Mouse (Mus musculus) adrenal gland, adult 18-20 months (tissue): ENCODE measurements around the gene F2rl3. TPM values are rescaled to one million over a fixed set of nuclear protein-coding genes. Genes with fewer than 3 reads are reported as not detected.

Experiments
- DNase-seq, 2 experiments: peaks; one replicate each; pipeline ENCODE4 v3.0.0; 2021 to 2022; ENCODE audit warnings: low spot score in 2 of 2
- long read RNA-seq, 2 experiments: library from polyadenylated mRNA; stranded (forward); transcript quantifications; one replicate each; pipeline ENCODE4 v2.0.0; 2021
- total RNA-seq, 2 experiments: library from RNA; stranded (reverse); gene quantifications; 1 replicate in 1 of 2; 2 replicates in 1 of 2; pipeline ENCODE4 v1.2.3; 2021

F2rl3 gene
- under 1 TPM; 0.67 to 0.99 TPM for total RNA-seq
- long read RNA-seq, experiment 1, partial matches to known transcripts, result 0 of 1 reads
- long read RNA-seq, experiment 1, other reads (novel, unspliced or antisense), result 0 of 1 reads
- long read RNA-seq, experiment 2, partial matches to known transcripts, result 0 of 3 reads
- long read RNA-seq, experiment 2, other reads (novel, unspliced or antisense), result 0 of 3 reads

DNA sequence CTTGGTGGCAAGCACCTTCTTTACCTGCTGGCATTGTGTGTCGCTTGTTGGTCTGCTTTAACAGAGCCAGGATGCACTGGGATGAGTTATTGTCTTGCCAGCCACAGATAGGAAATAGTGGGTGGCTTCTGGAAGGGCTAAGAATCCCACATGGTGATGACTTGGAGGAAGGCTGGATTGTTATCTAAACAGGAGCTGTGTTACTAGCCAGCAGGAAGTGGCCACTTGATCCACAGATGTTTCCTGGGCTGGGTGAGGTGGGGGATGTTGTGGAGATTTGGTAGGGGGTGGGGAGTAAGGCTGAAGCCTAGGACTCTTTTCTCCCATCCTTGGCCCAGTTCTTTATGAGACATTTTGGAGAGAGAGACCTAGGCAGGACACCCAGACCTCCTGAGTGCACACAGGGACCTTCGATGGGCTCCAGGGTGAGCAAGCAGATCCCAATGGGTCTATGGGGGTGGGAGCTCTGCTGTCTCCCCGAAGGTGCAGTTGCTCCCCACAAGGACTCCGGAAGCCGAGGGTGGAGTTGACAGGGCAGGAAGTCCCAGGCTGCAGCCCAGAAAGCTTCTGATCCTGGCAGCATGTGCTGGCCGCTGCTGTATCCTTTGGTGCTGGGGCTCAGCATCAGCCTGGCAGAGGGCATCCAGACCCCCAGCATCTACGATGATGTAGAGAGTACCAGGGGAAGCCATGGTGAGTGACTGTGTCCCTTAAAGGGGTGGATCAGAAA lies at the start of gene F2rl3:
F2rl3 (plus strand) TSS at position 559 of the 730 bp plus-strand sequence.
- peak in 1 of 2 experiments; percentile 23 for DNase-seq

DNA sequence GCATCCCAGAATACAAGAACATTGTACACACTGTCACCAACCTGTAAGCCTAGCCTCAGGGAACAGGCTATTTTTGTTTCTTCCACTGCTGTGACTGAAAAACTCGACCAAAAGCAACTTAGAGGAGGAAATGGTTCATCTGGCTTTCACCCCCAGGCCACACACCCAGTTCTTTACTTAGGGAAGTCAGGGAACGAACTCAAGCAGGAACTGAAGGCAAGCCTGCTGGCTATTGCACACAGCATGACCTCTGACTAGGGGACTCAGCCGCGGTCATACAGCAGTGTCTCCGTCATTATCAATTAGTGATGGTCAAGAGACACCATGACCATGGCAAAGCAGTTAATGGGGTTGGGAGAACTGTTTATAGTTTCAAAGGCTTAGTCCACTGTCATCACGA lies 49.1 kb upstream of the F2rl3 start:
- DNase-seq, result no peak

DNA sequence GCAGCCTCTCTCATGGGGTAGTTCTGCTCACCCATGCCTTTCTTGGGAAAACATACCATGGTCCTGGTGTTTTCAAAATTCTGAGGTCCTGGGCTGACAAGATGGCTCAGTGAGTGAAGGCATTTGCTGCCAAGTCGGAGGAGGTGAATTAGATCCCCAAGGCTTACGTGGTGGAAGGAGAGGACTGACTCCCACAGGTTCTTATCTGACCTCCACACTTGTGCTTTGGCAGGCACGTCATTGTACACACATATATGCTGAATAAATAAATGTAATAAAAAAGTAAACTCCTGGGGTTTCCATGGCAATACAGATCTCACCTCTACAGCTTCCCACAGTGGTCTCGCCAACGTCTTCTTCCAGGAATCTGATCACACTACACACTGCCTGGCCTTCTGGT lies 45.1 kb upstream of the F2rl3 start:
- DNase-seq, result no peak

DNA sequence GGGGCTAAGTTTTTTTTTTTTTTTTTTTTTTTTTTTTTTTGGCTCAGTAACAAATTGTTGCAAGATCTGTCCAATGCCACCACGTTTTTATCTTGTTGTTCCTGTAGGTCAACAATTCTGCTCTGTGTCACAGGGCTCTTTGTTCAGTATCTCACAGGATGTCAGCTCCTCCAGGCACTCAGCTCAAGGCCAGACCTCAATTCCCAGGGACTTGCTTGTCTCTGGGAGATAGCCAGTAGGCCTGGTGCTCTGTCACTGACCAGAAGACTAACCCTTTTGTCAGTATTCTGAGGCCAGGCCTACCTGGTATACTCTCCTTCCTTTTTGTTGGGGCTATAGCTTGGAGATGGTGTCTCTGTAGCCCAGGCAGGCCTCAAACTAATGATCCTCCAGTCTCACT lies 41.1 kb upstream of the F2rl3 start:
- peak in 1 of 2 experiments; percentile 15 for DNase-seq

DNA sequence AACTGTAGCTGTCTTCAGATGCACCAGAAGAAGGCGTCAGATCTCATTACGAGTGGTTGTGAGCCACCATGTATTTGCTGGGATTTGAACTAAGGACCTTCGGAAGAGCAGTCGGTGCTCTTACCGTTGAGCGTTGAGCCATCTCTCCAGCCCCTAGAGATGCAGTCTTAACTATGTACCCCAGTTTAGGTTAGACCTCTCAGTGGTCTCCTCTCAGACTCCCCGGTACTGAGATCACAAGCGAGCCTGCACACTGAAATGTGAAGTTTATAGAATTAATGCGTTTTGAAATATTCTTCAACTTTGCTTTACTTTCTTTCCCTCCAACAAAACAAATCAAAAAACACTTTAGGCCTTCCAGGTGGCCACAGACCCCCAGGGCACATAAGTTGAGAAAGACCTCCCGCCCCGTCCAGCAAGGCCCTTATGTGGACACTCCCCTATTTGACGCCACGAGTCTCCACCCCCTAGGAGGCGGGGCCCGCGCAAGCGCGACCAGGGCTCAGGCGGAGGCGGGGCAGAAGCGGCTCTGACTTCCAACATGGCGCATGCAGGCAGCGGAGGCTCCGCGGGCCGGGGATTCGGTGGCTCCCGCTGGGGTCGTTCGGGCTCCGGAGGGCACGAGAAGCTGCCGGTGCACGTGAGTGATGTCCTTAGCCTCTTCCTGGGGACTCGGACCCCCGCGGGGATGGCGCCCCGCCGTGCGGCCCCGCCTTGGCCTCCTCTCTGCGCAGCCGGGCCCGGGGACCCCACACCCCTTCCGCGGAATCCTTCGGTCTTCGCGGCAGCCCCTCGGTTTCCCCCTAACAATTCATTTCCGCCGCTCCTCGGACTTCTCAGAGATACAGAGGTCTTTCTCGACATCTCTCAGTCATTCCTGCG lies 38.7 kb upstream of the F2rl3 start, which contains the start of gene Sin3b:
Sin3b (plus strand) TSS at position 517 of the 882 bp plus-strand sequence.
- DNase-seq, result peak; percentile 95 to 98

DNA sequence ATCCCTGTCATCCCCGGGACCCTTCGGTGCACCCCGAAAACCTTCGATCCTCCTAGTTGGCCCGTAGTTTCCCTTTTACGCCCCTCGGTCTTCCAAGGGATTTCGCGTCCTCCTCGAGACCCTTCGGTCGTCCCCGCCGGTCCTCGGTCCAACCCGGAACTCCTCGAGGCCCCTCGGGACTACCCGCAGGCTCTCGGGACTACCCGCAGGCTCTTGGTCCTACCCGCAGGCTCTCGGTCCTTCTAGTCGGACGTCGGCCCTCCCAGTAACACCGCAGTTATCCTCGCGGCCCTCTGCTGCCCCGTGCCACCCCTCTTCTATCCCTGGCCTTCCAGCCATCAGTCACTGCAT lies 38.1 kb upstream of the F2rl3 start:
- DNase-seq, result peak; percentile 29 to 32

DNA sequence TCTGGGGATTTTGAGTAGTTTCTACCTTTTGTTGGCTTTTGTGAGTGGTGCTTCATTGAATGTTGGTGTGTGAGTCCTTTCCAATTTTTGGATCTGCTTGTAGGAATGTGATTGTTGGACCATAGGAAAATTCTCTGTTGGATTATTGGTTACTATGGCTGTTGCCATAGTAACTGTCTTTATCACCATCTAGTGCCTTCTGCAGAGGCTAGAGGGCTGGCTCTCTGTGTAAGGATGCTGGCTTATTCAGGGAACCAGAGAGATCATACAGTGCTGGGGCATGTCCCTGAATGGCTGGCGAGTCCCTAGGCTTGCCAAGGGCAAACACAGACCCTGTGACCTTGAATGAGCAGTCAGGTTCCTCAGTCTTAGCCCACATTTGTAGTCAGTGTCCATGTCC lies 33.0 kb upstream of the F2rl3 start:
- DNase-seq, result no peak

DNA sequence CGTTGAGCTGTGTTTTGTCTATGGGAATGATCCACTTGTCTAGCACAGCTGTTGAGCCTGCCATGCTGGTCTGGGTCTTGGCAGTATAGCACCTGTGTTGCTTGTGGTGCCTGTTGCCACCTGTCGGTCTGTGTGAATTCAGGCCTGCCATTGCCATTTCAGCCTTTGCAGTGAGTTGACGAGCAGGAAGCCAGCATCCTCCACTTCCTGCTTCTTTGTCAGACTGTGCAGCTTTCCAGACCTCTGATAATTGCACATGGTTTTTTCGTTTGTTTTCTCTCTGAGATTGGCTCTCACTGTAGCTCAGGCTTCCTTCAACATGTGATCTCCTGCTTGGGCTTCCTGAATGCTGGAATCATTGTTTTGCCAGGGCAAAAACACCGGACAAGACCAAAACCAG lies 26.7 kb upstream of the F2rl3 start:
- no peak for DNase-seq

DNA sequence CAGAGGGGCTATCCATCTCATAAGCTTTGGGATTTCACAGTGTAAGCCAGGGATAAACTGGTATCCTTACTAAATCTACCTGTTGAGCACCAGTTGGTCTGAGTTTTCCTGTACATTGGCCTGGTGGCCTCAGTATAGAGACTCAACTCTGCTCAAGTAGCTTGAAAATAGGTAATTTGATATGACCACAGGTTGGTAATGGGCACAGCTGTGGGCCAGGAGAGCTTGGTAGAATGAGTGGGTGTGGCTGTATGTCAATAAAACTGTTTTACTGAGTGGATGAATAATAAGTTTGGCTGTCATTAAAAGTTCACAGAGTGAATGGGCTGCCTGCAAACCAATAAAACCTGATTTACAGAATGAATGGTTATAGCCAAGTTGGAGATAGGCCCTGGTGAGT lies 24.8 kb upstream of the F2rl3 start:
- no peak for DNase-seq

DNA sequence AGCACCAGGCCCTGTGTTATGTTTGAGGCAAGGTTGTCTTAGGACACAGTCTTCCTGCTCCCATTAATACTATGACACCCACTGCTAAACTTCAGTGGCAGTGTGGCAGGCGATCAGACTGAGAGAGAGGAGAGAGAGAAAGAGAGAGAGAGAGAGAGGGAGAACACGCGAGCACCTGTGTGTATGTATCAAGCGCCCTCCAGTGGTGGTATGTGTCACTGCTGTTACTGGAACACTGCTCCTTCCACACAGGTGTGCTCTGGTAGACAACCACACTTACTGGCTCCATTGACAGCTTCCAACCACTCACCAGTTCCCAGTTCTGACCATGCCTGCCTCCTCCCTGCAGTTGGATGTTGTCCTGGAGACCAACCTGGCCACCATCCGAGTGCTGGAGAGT lies 15.6 kb upstream of the F2rl3 start:
- peak; percentile 23 to 38 for DNase-seq

DNA sequence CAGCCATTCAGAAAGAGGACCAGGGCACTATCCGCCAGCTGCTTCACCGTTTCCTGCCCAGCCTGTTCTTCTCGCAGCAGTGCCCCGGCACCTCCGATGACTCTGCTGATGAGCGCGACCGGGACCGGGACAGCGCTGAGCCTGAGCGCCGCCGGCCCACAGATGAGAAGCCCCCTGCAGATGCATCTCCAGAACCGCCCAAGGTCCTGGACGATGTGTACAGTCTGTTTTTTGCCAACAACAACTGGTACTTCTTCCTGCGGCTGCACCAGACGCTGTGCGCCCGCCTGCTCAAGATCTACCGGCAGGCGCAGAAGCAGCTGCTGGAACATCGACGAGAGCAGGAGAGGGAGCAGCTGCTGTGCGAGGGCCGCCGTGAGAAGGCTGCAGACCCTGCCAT lies 11.8 kb upstream of the F2rl3 start:
- DNase-seq, result peak in 1 of 2 experiments; percentile 16

DNA sequence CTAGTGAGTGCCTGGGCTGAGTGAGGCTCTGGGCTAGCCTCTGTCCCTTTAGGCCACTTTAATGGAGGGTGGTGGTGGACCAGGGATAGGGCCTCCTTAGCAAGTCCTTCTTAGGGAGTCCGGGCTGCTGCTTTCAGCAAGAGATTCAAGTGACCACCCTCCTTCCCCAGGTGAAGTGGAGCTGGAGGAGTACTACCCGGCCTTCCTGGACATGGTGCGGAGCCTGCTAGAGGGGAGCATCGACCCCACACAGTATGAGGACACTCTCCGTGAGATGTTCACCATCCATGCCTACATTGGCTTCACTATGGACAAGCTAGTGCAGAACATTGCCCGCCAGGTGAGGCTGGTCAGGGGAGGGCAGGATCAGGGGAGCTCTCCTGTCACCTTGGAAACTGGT lies 11.4 kb upstream of the F2rl3 start:
- DNase-seq, result peak in 1 of 2 experiments; percentile 12

DNA sequence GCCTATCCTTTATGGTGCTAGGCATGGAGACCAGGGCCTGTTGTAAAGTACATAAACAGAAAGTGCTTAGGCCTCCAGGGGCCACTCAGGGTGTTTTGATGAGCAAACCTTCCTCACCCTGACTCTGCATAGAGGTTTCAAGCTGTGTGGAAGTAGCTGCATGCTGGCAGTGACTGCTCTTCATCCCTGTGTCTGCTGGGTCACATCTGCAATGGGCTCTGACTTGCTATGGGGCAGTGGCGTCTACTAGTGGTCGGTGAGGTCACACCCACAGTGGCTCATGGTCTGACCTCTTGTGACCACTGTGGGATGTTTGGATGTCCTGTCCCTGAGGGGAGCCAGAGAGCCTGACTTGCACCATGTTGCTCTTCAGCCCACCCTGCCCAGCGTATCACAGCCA lies 10.6 kb upstream of the F2rl3 start:
- peak in 1 of 2 experiments; percentile 13 for DNase-seq

DNA sequence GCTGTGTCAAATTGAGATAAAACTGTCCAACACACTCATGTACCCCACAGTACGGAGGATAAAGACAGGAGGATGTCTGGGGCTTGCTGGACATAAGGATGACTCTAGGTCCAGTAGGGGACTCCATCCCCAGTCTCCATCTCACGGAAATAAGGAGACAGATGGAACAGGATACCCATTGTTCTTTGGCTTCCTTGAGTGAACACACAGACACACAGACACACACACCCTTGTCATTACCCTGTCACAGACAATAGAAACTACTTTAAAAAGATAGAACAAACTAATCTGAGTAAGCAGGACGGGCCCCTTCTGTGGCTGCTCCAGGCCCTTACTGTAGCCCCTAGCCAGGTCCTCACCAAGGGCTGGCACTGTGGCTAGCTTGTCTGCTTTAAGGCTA lies 9.4 kb upstream of the F2rl3 start:
- DNase-seq, result peak; percentile 1 to 11

DNA sequence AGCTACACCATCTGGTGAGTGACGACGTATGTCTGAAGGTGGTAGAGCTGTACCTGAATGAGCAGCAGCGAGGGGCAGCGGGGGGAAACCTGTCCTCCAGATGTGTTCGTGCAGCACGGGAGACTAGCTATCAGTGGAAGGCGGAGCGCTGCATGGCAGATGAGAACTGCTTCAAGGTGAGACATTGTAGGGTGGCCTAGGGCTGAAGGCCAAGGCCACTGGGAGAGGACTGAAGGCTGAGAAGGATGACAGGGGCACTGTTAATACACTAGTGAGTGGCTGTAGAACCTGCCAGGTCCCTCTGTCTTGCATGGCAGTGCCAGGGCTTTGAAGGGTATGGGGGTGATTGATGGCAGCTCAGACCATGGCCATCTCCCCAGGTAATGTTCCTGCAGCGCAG lies 8.5 kb upstream of the F2rl3 start:
- peak; percentile 1 to 14 for DNase-seq

DNA sequence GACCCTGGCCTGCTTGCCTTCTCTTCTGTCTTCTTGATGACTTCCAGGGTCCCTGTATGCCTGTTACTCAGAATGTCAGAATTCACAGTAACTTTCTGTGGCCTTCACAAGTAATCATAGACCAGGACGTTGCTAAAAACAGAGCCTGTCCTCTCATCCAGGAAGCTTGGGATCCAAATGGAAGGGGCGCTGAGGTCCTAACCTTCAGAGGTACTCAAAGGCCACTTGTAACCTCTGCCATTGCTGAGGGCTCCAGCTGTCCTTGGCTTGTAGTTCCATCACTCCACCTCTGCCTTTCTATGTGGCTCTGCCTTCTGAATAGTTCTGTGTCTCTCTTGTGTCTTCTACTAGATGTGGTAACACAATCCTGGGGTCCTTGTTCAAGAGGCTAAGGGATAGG lies 7.9 kb upstream of the F2rl3 start:
- no peak for DNase-seq

DNA sequence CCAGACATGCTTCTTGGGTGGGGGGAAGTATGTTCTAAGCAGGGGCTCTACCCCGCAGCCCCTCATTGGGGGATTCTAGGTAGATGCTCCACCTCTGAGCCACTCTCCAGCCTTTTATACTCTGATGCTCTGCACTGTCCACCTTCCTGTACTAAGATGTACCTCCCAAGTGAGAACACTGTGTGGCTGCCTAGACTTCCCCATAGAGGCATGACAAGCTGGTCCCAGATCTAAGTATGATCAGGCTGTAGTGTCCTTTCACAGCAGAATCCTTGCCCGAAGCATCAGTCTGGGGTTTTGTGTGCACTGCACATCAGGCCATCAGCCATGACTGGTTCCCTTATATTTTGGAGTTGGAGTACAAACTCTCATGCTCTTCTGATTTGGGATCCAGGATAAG lies 5.6 kb upstream of the F2rl3 start:
- peak in 1 of 2 experiments; percentile 13 for DNase-seq

DNA sequence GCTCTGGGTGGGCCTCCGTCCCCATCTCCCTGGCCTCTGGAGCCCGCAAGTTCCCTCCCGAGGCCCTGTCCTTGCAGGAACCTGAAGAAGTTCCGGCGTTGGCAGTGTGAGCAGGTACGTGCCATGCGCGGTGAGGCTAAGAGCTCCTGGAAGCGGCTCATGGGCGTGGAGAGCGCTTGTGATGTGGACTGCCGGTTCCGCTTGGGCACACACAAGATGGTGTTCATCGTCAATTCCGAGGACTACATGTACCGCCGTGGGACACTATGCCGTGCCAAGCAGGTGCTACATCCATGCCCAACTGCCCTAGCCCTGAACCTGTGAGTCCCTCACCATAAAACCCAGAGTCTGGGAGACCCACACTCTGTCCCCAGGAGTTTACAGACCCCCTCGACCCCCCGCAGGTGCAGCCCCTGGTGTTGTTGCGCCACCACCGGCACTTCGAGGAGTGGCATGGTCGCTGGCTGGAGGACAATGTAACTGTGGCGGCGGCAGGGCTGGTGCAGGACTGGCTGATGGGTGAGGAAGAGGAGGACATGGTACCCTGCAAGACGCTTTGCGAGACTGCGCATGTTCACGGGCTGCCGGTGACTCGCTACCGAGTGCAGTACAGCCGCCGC lies 4.8 kb upstream of the F2rl3 start:
- DNase-seq, result peak in 1 of 2 experiments; percentile 17

DNA sequence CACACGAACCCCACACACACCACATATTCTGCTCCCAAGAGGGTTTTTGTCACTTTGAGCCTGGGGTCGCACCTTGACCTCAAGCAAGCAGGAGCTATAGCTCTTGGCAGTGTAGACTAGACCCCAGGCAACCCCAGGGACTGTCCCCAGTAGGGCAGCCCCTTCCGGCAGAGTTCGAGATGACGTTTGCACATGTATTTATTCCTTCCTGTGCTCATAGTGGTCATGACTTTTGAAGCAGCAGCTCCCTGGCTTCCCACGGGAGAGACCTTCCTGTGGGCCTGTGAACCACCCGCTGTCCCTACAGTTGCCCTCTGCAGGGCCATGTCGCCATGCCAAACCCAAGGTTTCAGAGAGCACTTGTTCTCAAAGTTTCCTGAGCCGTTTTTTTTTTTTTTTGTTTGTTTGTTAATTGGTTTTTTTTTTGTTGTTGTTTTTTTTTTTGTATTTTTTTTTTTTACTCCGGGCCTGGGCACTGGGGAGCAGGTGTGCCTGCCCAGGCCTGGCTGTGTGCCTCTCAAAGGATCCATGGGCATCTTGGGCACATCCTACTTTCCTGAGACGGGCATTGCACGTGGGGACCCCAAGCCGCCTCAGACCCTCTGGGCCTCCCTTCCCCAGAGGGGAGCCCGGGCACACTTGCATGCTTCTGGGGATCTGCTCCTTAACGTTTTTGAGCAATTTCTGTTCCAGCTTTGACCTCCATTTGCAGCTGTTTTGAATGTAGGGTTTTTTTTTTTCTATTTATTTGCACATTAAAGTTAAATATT lies 4.1 kb upstream of the F2rl3 start:
- peak in 1 of 2 experiments; percentile 15 for DNase-seq

DNA sequence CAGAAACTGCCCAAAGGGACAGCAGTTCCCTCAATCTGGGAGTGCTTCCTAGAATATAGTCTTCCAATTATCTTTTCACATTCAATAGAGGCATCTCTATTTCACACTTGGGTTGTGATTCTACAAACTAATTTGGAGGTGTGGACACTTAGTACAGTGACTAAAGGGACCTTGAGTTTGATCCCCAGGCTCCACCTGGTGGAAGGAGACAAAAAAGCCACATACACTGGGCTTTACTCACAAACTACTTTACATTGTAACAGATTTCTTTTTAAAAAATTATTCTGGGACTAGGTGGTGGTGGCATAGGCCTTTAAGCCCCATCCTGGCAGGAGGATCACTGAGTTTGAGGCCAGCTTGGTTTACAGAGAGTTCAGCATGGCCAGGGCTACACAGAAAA lies 3.4 kb upstream of the F2rl3 start:
- no peak for DNase-seq

DNA sequence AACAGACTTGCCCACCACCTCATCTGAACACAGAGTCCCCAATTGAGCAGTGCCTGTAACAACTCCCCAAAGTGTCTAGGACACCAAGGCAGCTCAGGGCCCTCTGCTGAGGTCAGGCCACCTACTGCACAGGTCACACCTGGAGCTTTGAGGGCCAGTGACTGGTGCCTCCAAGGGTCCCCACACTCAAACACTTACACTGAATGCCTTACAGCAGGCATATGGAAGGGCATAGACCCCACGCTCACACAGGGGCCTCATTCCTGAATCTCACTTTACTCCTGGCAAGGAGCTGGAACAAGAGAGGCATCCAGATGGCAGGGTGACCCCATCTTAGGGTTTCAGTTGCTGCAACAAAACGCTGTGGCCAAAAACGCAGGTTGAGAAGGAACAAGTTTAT lies 1.5 kb upstream of the F2rl3 start:
- no peak for DNase-seq
